Mouse (Mus musculus) lung, postnatal 14 days (tissue): ENCODE measurements around the gene 4930415O20Rik.

Experiments
- DNase-seq: peaks from one replicate; pipeline ENCODE4 v3.0.0; 2021

The 4930415O20Rik gene

GRCm38 (mm10) chr15:98570873-98571538 lies at the start of gene 4930415O20Rik, which contains the start of gene Ccnt1:
TSS of gene 4930415O20Rik (plus strand) at chr15:98571004.
TSS of gene Ccnt1 (minus strand) at chr15:98570923.
- DNase-seq: no peak

GRCm38 (mm10) chr15:98521245-98521644 lies 49.6 kb upstream of the 4930415O20Rik start:
- DNase-seq: no peak

- DNase-seq: no peak
Measured at GRCm38 (mm10) chr15:98526057-98526456, 44.7 kb upstream of the 4930415O20Rik start.

GRCm38 (mm10) chr15:98527056-98527771 lies 43.6 kb upstream of the 4930415O20Rik start:
- no peak for DNase-seq

GRCm38 (mm10) chr15:98528066-98528563 lies 42.7 kb upstream of the 4930415O20Rik start:
- no peak for DNase-seq

GRCm38 (mm10) chr15:98532281-98532680 lies 38.5 kb upstream of the 4930415O20Rik start:
- DNase-seq: no peak

GRCm38 (mm10) chr15:98533035-98533531 lies 37.7 kb upstream of the 4930415O20Rik start:
- no peak for DNase-seq

- peak; percentile 97 for DNase-seq
Measured at GRCm38 (mm10) chr15:98533881-98534627, 36.8 kb upstream of the 4930415O20Rik start, which contains the start of gene Kansl2. TSS of gene Kansl2 (minus strand) at chr15:98534264.

GRCm38 (mm10) chr15:98535921-98536320 lies 34.9 kb upstream of the 4930415O20Rik start:
- DNase-seq: no peak

- DNase-seq: no peak
Measured at GRCm38 (mm10) chr15:98536828-98537510, 33.8 kb upstream of the 4930415O20Rik start.

GRCm38 (mm10) chr15:98537923-98538322 lies 32.9 kb upstream of the 4930415O20Rik start:
- no peak for DNase-seq

GRCm38 (mm10) chr15:98541064-98541463 lies 29.7 kb upstream of the 4930415O20Rik start:
- DNase-seq: no peak

GRCm38 (mm10) chr15:98543341-98543740 lies 27.5 kb upstream of the 4930415O20Rik start:
- DNase-seq: no peak

GRCm38 (mm10) chr15:98545151-98545550 lies 25.7 kb upstream of the 4930415O20Rik start:
- DNase-seq: no peak

GRCm38 (mm10) chr15:98546843-98547242 lies 24.0 kb upstream of the 4930415O20Rik start:
- no peak for DNase-seq

GRCm38 (mm10) chr15:98552758-98553157 lies 18.0 kb upstream of the 4930415O20Rik start:
- DNase-seq: no peak

GRCm38 (mm10) chr15:98555881-98556280 lies 14.9 kb upstream of the 4930415O20Rik start:
- DNase-seq: no peak

GRCm38 (mm10) chr15:98557186-98557585 lies 13.6 kb upstream of the 4930415O20Rik start:
- no peak for DNase-seq

GRCm38 (mm10) chr15:98566973-98567277 lies 3.9 kb upstream of the 4930415O20Rik start:
- no peak for DNase-seq

- DNase-seq: peak; percentile 99
Measured at GRCm38 (mm10) chr15:98567278-98568134, 3.3 kb upstream of the 4930415O20Rik start.

- DNase-seq: no peak
Measured at GRCm38 (mm10) chr15:98568256-98569033, 2.4 kb upstream of the 4930415O20Rik start.
